Mouse (Mus musculus): Measurements from ENCODE around the gene Lsr. TPM values are rescaled to one million over a fixed set of nuclear protein-coding genes. Genes with fewer than 3 reads are reported as not detected.

Lsr gene
- polyA plus RNA-seq, 1 experiment from 2014 or later = 89.1 TPM

- 67% methylated on average over 3 of the region's 3 CpGs for WGBS
- H3K9me3 ChIP-seq = no peaks in the 10 kb centered on the region
- no peaks in the 10 kb centered on the region for H3K36me3 ChIP-seq
- no peak overlapping the region for H3K27ac ChIP-seq
- ATAC-seq (ENCODE audit: borderline replicate concordance, extremely low read depth, low FRiP score, low TSS enrichment) = 0 out of 2 replicates have a peak, but pooled peaks have one; percentile 42
- no peak overlapping the region for H3K4me3 ChIP-seq
- H3K4me2 ChIP-seq = no peak overlapping the region
- no peaks in the 10 kb centered on the region for H3K4me1 ChIP-seq
- H3K27me3 ChIP-seq = no peaks in the 10 kb centered on the region
- no peak overlapping the region for H3K9ac ChIP-seq
These were observed 53.0 kb downstream of the Lsr start for GRCm38 (mm10) chr7:30920217-30920616.

GRCm38 (mm10) chr7:30917219-30917618 is 56.0 kb downstream of the Lsr start:
- Histone ChIP-seq H3K27me3 (no peaks in the 10 kb centered on the region), H3K27ac (no peak overlapping the region), H3K4me1 (no peaks in the 10 kb centered on the region), H3K4me3 (no peak overlapping the region), H3K9ac (no peak overlapping the region), H3K4me2 (no peak overlapping the region), H3K9me3 (no peaks in the 10 kb centered on the region), H3K36me3 (no peaks in the 10 kb centered on the region)
- 37% methylated on average over 4 of the region's 4 CpGs for WGBS
- no peak for ATAC-seq (ENCODE audit: borderline replicate concordance, extremely low read depth, low FRiP score, low TSS enrichment)

- WGBS = 30% methylated on average over 6 of the region's 6 CpGs
- Histone ChIP-seq H3K4me3 (no peak overlapping the region), H3K4me2 (no peak overlapping the region), H3K4me1 (no peaks in the 10 kb centered on the region), H3K27me3 (no peaks in the 10 kb centered on the region), H3K9me3 (no peaks in the 10 kb centered on the region), H3K9ac (no peak overlapping the region), H3K27ac (no peak overlapping the region), H3K36me3 (no peaks in the 10 kb centered on the region)
- no peak for ATAC-seq (ENCODE audit: borderline replicate concordance, extremely low read depth, low FRiP score, low TSS enrichment)
These were observed 56.6 kb downstream of the Lsr start for GRCm38 (mm10) chr7:30916713-30917112.

GRCm38 (mm10) chr7:30914732-30915131 is 58.5 kb downstream of the Lsr start, which contains the start of gene Mag:
TSS of gene Mag (minus strand) at chr7:30914873.
- 69% methylated on average over 8 of the region's 8 CpGs for WGBS
- no peak within 1 kb of the TSS for H3K4me3 ChIP-seq
- H3K27me3 ChIP-seq = no peaks in the 10 kb centered on the region
- H3K4me1 ChIP-seq = no peaks in the 10 kb centered on the region
- H3K36me3 ChIP-seq = no peaks in the 10 kb centered on the region
- H3K27ac ChIP-seq = no peak within 1 kb of the TSS
- no peak for ATAC-seq (ENCODE audit: borderline replicate concordance, extremely low read depth, low FRiP score, low TSS enrichment)
- no peaks in the 10 kb centered on the region for H3K9me3 ChIP-seq
- no peak within 1 kb of the TSS for H3K4me2 ChIP-seq
- H3K9ac ChIP-seq = no peak within 1 kb of the TSS

GRCm38 (mm10) chr7:30909773-30910172 is 63.5 kb downstream of the Lsr start:
- 75% methylated on average over 6 of the region's 6 CpGs for WGBS
- Histone ChIP-seq H3K4me1 (peaks cover 9% of the 10 kb centered on the region), H3K36me3 (no peaks in the 10 kb centered on the region), H3K4me2 (no peak overlapping the region), H3K9me3 (no peaks in the 10 kb centered on the region), H3K27ac (no peak overlapping the region), H3K4me3 (no peak overlapping the region), H3K27me3 (peaks cover 5% of the 10 kb centered on the region; the same call in 1 of the 2 replicates), H3K9ac (no peak overlapping the region)
- no peak for ATAC-seq (ENCODE audit: borderline replicate concordance, extremely low read depth, low FRiP score, low TSS enrichment)

- Histone ChIP-seq H3K4me2 (peak overlapping the region; percentile 57), H3K27ac (no peak overlapping the region), H3K36me3 (no peaks in the 10 kb centered on the region), H3K9me3 (no peaks in the 10 kb centered on the region), H3K4me1 (peaks cover 9% of the 10 kb centered on the region), H3K4me3 (peak overlapping the region; percentile 21), H3K27me3 (peaks cover 5% of the 10 kb centered on the region; the same call in 1 of the 2 replicates), H3K9ac (no peak overlapping the region)
- ATAC-seq (ENCODE audit: borderline replicate concordance, extremely low read depth, low FRiP score, low TSS enrichment) = no peak; the same call in 1 of the 2 replicates
- 14% methylated on average over 16 of the region's 17 CpGs for WGBS
These were observed 64.3 kb downstream of the Lsr start for GRCm38 (mm10) chr7:30908992-30909431.

- Histone ChIP-seq H3K4me3 (peak overlapping the region; percentile 21), H3K27me3 (peaks cover 5% of the 10 kb centered on the region; the same call in 1 of the 2 replicates), H3K4me1 (peaks cover 9% of the 10 kb centered on the region), H3K9ac (no peak overlapping the region), H3K4me2 (peak overlapping the region; percentile 57), H3K36me3 (no peaks in the 10 kb centered on the region), H3K9me3 (no peaks in the 10 kb centered on the region), H3K27ac (no peak overlapping the region)
- 2% methylated on average over 26 of the region's 26 CpGs for WGBS
- ATAC-seq (ENCODE audit: borderline replicate concordance, extremely low read depth, low FRiP score, low TSS enrichment) = peak; percentile 62
These were observed 64.8 kb downstream of the Lsr start for GRCm38 (mm10) chr7:30908277-30908991.

Other genes with a start within 250 kb of the Lsr start
- 153 and 159 TPM in 2 replicates for gene Tmem147, start 243.9 kb downstream of the Lsr start, polyA plus RNA-seq (2015; fragmentation: Nextera tagmentation; extraction: Ambion mirVana)
- 0.19 and 0.46 TPM in 2 replicates for gene Gapdhs, start 229.8 kb downstream of the Lsr start, polyA plus RNA-seq (2015; fragmentation: Nextera tagmentation; extraction: Ambion mirVana)
- 1.4 and 1.8 TPM in 2 replicates for gene Sbsn, start 222.0 kb downstream of the Lsr start, polyA plus RNA-seq (2015; fragmentation: Nextera tagmentation; extraction: Ambion mirVana)
- gene Dmkn, start 209.7 kb downstream of the Lsr start, polyA plus RNA-seq (2015; fragmentation: Nextera tagmentation; extraction: Ambion mirVana) = 5.4 and 5.9 TPM in 2 replicates
- gene Krtdap, start 185.6 kb downstream of the Lsr start, polyA plus RNA-seq (2015; fragmentation: Nextera tagmentation; extraction: Ambion mirVana) = 2.4 and 5.1 TPM in 2 replicates
- 0.38 and 0.46 TPM in 2 replicates for gene Ffar2, start 149.7 kb downstream of the Lsr start, polyA plus RNA-seq (2015; fragmentation: Nextera tagmentation; extraction: Ambion mirVana)
- gene Ffar3, start 117.3 kb downstream of the Lsr start, polyA plus RNA-seq (2015; fragmentation: Nextera tagmentation; extraction: Ambion mirVana) = not detected in 2 replicates
- gene Ffar1, start 111.9 kb downstream of the Lsr start, polyA plus RNA-seq (2015; fragmentation: Nextera tagmentation; extraction: Ambion mirVana) = not detected in 2 replicates
- 0.05 TPM in 1 of 2 replicates, not detected in the other for gene Cd22, start 93.1 kb downstream of the Lsr start, polyA plus RNA-seq (2015; fragmentation: Nextera tagmentation; extraction: Ambion mirVana)
- 0.32 and 0.34 TPM in 2 replicates for gene Mag, start 58.6 kb downstream of the Lsr start, polyA plus RNA-seq (2015; fragmentation: Nextera tagmentation; extraction: Ambion mirVana)
- gene Hamp2, start 48.8 kb downstream of the Lsr start, polyA plus RNA-seq (2015; fragmentation: Nextera tagmentation; extraction: Ambion mirVana) = not detected in 2 replicates
- gene Hamp, start 29.4 kb downstream of the Lsr start, polyA plus RNA-seq (2015; fragmentation: Nextera tagmentation; extraction: Ambion mirVana) = 0.78 TPM in 1 of 2 replicates, not detected in the other
- gene Usf2, start 16.7 kb downstream of the Lsr start, polyA plus RNA-seq (2015; fragmentation: Nextera tagmentation; extraction: Ambion mirVana) = 25.6 and 27.5 TPM in 2 replicates
- gene Fam187b, start 326 bp upstream of the Lsr start, polyA plus RNA-seq (2015; fragmentation: Nextera tagmentation; extraction: Ambion mirVana) = 6.3 TPM in 2 replicates
- 50.1 TPM in 2 replicates for gene Fxyd5, start 69.0 kb upstream of the Lsr start, polyA plus RNA-seq (2015; fragmentation: Nextera tagmentation; extraction: Ambion mirVana)
- gene Fxyd7, start 78.0 kb upstream of the Lsr start, polyA plus RNA-seq (2015; fragmentation: Nextera tagmentation; extraction: Ambion mirVana) = 5.2 and 5.3 TPM in 2 replicates
- 82.5 and 86.9 TPM in 2 replicates for gene Fxyd1, start 83.7 kb upstream of the Lsr start, polyA plus RNA-seq (2015; fragmentation: Nextera tagmentation; extraction: Ambion mirVana)
- gene Lgi4, start 85.9 kb upstream of the Lsr start, polyA plus RNA-seq (2015; fragmentation: Nextera tagmentation; extraction: Ambion mirVana) = 0.21 and 0.35 TPM in 2 replicates
- 50.1 and 54.3 TPM in 2 replicates for gene Fxyd3, start 103.2 kb upstream of the Lsr start, polyA plus RNA-seq (2015; fragmentation: Nextera tagmentation; extraction: Ambion mirVana)
- 14.6 and 16.7 TPM in 2 replicates for gene Hpn, start 141.8 kb upstream of the Lsr start, polyA plus RNA-seq (2015; fragmentation: Nextera tagmentation; extraction: Ambion mirVana)
- gene Scn1b, start 153.5 kb upstream of the Lsr start, polyA plus RNA-seq (2015; fragmentation: Nextera tagmentation; extraction: Ambion mirVana) = 1.5 and 1.8 TPM in 2 replicates
- 63.0 and 65.5 TPM in 2 replicates for gene Gramd1a, start 182.4 kb upstream of the Lsr start, polyA plus RNA-seq (2015; fragmentation: Nextera tagmentation; extraction: Ambion mirVana)

All from lung, embryonic 15.5 days (tissue).